Mouse (Mus musculus) cerebellum, adult 2 months (tissue): ENCODE data around the gene E030018B13Rik.

Experiments used
- CTCF ChIP-seq: fragments of 200-500 bp; IDR thresholded peaks from 2 replicates; pipeline ENCODE4 v1.5.1; 2011; ENCODE audit warnings: low read depth, mild to moderate bottlenecking, control low read depth, low read length, moderate library complexity, borderline replicate concordance; ENCODE audit not compliant: insufficient read depth
- POLR2A ChIP-seq: fragments of 200-500 bp; IDR thresholded peaks from 2 replicates; pipeline ENCODE4 v1.6.1; 2011; ENCODE audit warnings: low read length, control low read depth, borderline replicate concordance; ENCODE audit not compliant: insufficient read depth

DNA sequence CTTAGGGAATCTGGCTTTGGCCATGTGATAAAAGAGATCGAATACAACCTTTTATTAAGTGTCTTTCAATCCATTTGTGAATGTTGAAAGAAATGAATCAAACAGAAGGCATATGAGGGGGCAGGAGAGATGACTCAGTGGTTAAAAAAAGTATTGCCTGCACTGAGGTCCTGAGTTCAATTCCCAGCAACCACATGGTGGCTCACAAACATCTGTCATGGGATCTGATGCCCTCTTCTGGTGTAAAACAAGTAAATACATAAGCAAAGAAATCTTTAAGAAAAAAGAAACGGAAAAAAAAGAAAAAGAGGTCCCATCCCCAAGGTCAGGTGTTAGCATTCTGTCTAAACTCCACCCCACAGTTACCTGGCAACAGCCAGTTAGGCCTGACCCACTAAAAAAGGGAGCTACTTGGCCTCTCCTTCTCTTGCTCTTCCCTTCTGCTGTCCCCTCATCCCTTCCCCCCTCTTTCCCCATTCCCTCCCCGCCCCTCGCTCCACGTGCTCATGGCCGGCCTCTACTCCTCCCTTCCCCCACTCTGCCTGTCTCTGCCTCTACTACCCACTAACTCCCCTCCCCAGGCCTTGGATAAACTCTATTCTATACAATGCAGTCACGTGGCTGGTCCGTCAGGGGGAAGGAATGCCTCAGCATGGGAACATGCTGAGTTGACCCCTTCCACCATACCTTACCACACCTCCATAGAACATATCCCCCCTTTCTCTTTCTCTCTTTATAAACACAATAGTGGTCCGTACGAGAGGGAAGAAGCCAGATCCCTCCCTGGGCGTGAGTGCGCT lies 3.5 kb upstream of the E030018B13Rik start:
- TF ChIP-seq CTCF: no peak
- TF ChIP-seq POLR2A: no peak
